Mouse (Mus musculus): ENCODE measurements at regions not wholly inside any gene's neighbourhood (a gene's known extent, or its start where the extent isn't known, plus 50 kb on each side); places are given as distances from the start of the nearest gene placed in this dataset.

GRCm38 (mm10) chr8:50180682-50181081 lies 1336.9 kb upstream of the Tenm3 start:
- H3K27me3 ChIP-seq (replicated peaks; ENCODE audit: low read depth, poor library complexity, severe bottlenecking): no peaks in the 10 kb centered on the region

GRCm38 (mm10) chr8:50164773-50165454 lies 1321.2 kb upstream of the Tenm3 start:
- 80% methylated on average over 2 of the region's 2 CpGs for WGBS

More at GRCm38 (mm10) chr8:50180682-50181081, 1336.9 kb upstream of the Tenm3 start:
- no peak overlapping the region for H3K27ac ChIP-seq (replicated peaks)
- H3K4me1 ChIP-seq: no peaks in the 10 kb centered on the region
- no peaks in the 10 kb centered on the region for H3K9me3 ChIP-seq
- H3K36me3 ChIP-seq (replicated peaks): no peaks in the 10 kb centered on the region
- H3K4me3 ChIP-seq: no peak overlapping the region
- DNase-seq (ENCODE audit: low spot score): no peak

GRCm38 (mm10) chr8:50161076-50161475 lies 1317.3 kb upstream of the Tenm3 start:
- Histone ChIP-seq H3K4me1 (peaks cover 10% of the 10 kb centered on the region; the same call in 1 of the 2 replicates), H3K4me3 (no peak overlapping the region), H3K27me3 (replicated peaks; ENCODE audit: low read depth, poor library complexity, severe bottlenecking) (no peaks in the 10 kb centered on the region), H3K36me3 (replicated peaks) (no peaks in the 10 kb centered on the region), H3K9me3 (no peaks in the 10 kb centered on the region), H3K27ac (replicated peaks) (no peak overlapping the region)
- 58% methylated on average over 3 of the region's 3 CpGs for WGBS
- DNase-seq (ENCODE audit: low spot score): no peak

More at GRCm38 (mm10) chr8:50164773-50165454, 1321.2 kb upstream of the Tenm3 start:
- no peaks in the 10 kb centered on the region for H3K36me3 ChIP-seq (replicated peaks)
- no peaks in the 10 kb centered on the region for H3K9me3 ChIP-seq
- H3K27me3 ChIP-seq (replicated peaks; ENCODE audit: low read depth, poor library complexity, severe bottlenecking): no peaks in the 10 kb centered on the region
- H3K4me1 ChIP-seq: peaks cover 10% of the 10 kb centered on the region; the same call in 1 of the 2 replicates
- no peak overlapping the region for H3K4me3 ChIP-seq
- H3K27ac ChIP-seq (replicated peaks): no peak overlapping the region
- DNase-seq (ENCODE audit: low spot score): no peak

- Histone ChIP-seq H3K9me3 (no peaks in the 10 kb centered on the region), H3K36me3 (replicated peaks) (no peaks in the 10 kb centered on the region), H3K27me3 (replicated peaks; ENCODE audit: low read depth, poor library complexity, severe bottlenecking) (no peaks in the 10 kb centered on the region), H3K4me1 (peaks cover 10% of the 10 kb centered on the region; the same call in 1 of the 2 replicates), H3K27ac (replicated peaks) (no peak overlapping the region), H3K4me3 (no peak overlapping the region)
- WGBS: 66% methylated on average over 5 of the region's 5 CpGs
- DNase-seq (ENCODE audit: low spot score): peak; percentile 10
Measured at GRCm38 (mm10) chr8:50160326-50160725, 1316.6 kb upstream of the Tenm3 start.

- 92% methylated on average over 3 of the region's 3 CpGs for WGBS
- no peaks in the 10 kb centered on the region for H3K36me3 ChIP-seq (replicated peaks)
- no peaks in the 10 kb centered on the region for H3K4me1 ChIP-seq
- H3K27me3 ChIP-seq (replicated peaks; ENCODE audit: low read depth, poor library complexity, severe bottlenecking): no peaks in the 10 kb centered on the region
- DNase-seq (ENCODE audit: low spot score): no peak
- no peaks in the 10 kb centered on the region for H3K9me3 ChIP-seq
- no peak overlapping the region for H3K4me3 ChIP-seq
- no peak overlapping the region for H3K27ac ChIP-seq (replicated peaks)
Measured at GRCm38 (mm10) chr8:50139876-50140275, 1296.1 kb upstream of the Tenm3 start.

GRCm38 (mm10) chr8:50120041-50120440 lies 1276.3 kb upstream of the Tenm3 start:
- DNase-seq (ENCODE audit: low spot score): no peak
- no peak overlapping the region for H3K27ac ChIP-seq (replicated peaks)
- no peaks in the 10 kb centered on the region for H3K9me3 ChIP-seq
- no peaks in the 10 kb centered on the region for H3K4me1 ChIP-seq
- no peaks in the 10 kb centered on the region for H3K27me3 ChIP-seq (replicated peaks; ENCODE audit: low read depth, poor library complexity, severe bottlenecking)
- H3K36me3 ChIP-seq (replicated peaks): no peaks in the 10 kb centered on the region
- H3K4me3 ChIP-seq: no peak overlapping the region
- 85% methylated on average over 9 of the region's 9 CpGs for WGBS

- no peaks in the 10 kb centered on the region for H3K9me3 ChIP-seq
- DNase-seq (ENCODE audit: low spot score): no peak
- H3K4me1 ChIP-seq: no peaks in the 10 kb centered on the region
- no peak overlapping the region for H3K27ac ChIP-seq (replicated peaks)
- no peaks in the 10 kb centered on the region for H3K27me3 ChIP-seq (replicated peaks; ENCODE audit: low read depth, poor library complexity, severe bottlenecking)
- no peaks in the 10 kb centered on the region for H3K36me3 ChIP-seq (replicated peaks)
- WGBS: 84% methylated on average over 6 of the region's 6 CpGs
- H3K4me3 ChIP-seq: no peak overlapping the region
Measured at GRCm38 (mm10) chr8:50082378-50082777, 1238.6 kb upstream of the Tenm3 start.

GRCm38 (mm10) chr8:50037096-50037495 lies 1193.3 kb upstream of the Tenm3 start:
- H3K36me3 ChIP-seq (replicated peaks): no peaks in the 10 kb centered on the region
- no peak overlapping the region for H3K4me3 ChIP-seq
- WGBS: 82% methylated on average over 2 of the region's 2 CpGs
- H3K27me3 ChIP-seq (replicated peaks; ENCODE audit: low read depth, poor library complexity, severe bottlenecking): no peaks in the 10 kb centered on the region
- no peak overlapping the region for H3K27ac ChIP-seq (replicated peaks)
- DNase-seq (ENCODE audit: low spot score): no peak
- H3K9me3 ChIP-seq: no peaks in the 10 kb centered on the region
- no peaks in the 10 kb centered on the region for H3K4me1 ChIP-seq

GRCm38 (mm10) chr8:50027544-50027943 lies 1183.8 kb upstream of the Tenm3 start:
- Histone ChIP-seq H3K9me3 (no peaks in the 10 kb centered on the region), H3K4me3 (no peak overlapping the region), H3K27me3 (replicated peaks; ENCODE audit: low read depth, poor library complexity, severe bottlenecking) (no peaks in the 10 kb centered on the region), H3K27ac (replicated peaks) (no peak overlapping the region), H3K36me3 (replicated peaks) (no peaks in the 10 kb centered on the region), H3K4me1 (no peaks in the 10 kb centered on the region)
- DNase-seq (ENCODE audit: low spot score): no peak
- 81% methylated on average over 6 of the region's 6 CpGs for WGBS

- H3K9me3 ChIP-seq: peaks cover 13% of the 10 kb centered on the region; the same call in 1 of the 2 replicates
- 90% methylated on average over 3 of the region's 3 CpGs for WGBS
- no peaks in the 10 kb centered on the region for H3K27me3 ChIP-seq (replicated peaks; ENCODE audit: low read depth, poor library complexity, severe bottlenecking)
- no peaks in the 10 kb centered on the region for H3K36me3 ChIP-seq (replicated peaks)
- no peaks in the 10 kb centered on the region for H3K4me1 ChIP-seq
- no peak overlapping the region for H3K4me3 ChIP-seq
- DNase-seq (ENCODE audit: low spot score): no peak
- no peak overlapping the region for H3K27ac ChIP-seq (replicated peaks)
Measured at GRCm38 (mm10) chr8:50007546-50007945, 1163.8 kb upstream of the Tenm3 start.

- Histone ChIP-seq H3K9me3 (peaks cover 4% of the 10 kb centered on the region; the same call in 1 of the 2 replicates), H3K27me3 (replicated peaks; ENCODE audit: low read depth, poor library complexity, severe bottlenecking) (no peaks in the 10 kb centered on the region), H3K4me3 (no peak overlapping the region), H3K36me3 (replicated peaks) (no peaks in the 10 kb centered on the region), H3K27ac (replicated peaks) (no peak overlapping the region), H3K4me1 (no peaks in the 10 kb centered on the region)
- no peak for DNase-seq (ENCODE audit: low spot score)
- WGBS: 55% methylated on average over 1 of the region's 1 CpGs
Measured at GRCm38 (mm10) chr8:50004254-50004653, 1160.5 kb upstream of the Tenm3 start.

- no peaks in the 10 kb centered on the region for H3K36me3 ChIP-seq (replicated peaks)
- H3K4me3 ChIP-seq: no peak overlapping the region
- no peak for DNase-seq (ENCODE audit: low spot score)
- 86% methylated on average over 2 of the region's 2 CpGs for WGBS
- no peaks in the 10 kb centered on the region for H3K4me1 ChIP-seq
- no peak overlapping the region for H3K27ac ChIP-seq (replicated peaks)
- H3K27me3 ChIP-seq (replicated peaks; ENCODE audit: low read depth, poor library complexity, severe bottlenecking): no peaks in the 10 kb centered on the region
- no peaks in the 10 kb centered on the region for H3K9me3 ChIP-seq
Measured at GRCm38 (mm10) chr8:50003641-50004040, 1159.9 kb upstream of the Tenm3 start.

- Histone ChIP-seq H3K36me3 (replicated peaks) (no peaks in the 10 kb centered on the region), H3K27ac (replicated peaks) (no peak overlapping the region), H3K4me1 (no peaks in the 10 kb centered on the region), H3K27me3 (replicated peaks; ENCODE audit: low read depth, poor library complexity, severe bottlenecking) (no peaks in the 10 kb centered on the region), H3K9me3 (no peaks in the 10 kb centered on the region), H3K4me3 (no peak overlapping the region)
- 32% methylated on average over 8 of the region's 8 CpGs for WGBS
- DNase-seq (ENCODE audit: low spot score): no peak
Measured at GRCm38 (mm10) chr8:49998281-49999037, 1154.7 kb upstream of the Tenm3 start.

Measured in embryonic facial prominence, embryonic 10.5 days (tissue).